Mouse (Mus musculus) ovary, postnatal 10 days (tissue): Measurements from ENCODE around the gene Ifrd1.
"Not testable (repeated sequence)": the region's sequence is repeated elsewhere in the genome, so short reads cannot be mapped to it uniquely, and the experiment has no call there.

Experiments used
- DNase-seq: peaks from one replicate; pipeline ENCODE4 v3.0.0; 2022; ENCODE audit warnings: low spot score

Ifrd1 gene

DNA sequence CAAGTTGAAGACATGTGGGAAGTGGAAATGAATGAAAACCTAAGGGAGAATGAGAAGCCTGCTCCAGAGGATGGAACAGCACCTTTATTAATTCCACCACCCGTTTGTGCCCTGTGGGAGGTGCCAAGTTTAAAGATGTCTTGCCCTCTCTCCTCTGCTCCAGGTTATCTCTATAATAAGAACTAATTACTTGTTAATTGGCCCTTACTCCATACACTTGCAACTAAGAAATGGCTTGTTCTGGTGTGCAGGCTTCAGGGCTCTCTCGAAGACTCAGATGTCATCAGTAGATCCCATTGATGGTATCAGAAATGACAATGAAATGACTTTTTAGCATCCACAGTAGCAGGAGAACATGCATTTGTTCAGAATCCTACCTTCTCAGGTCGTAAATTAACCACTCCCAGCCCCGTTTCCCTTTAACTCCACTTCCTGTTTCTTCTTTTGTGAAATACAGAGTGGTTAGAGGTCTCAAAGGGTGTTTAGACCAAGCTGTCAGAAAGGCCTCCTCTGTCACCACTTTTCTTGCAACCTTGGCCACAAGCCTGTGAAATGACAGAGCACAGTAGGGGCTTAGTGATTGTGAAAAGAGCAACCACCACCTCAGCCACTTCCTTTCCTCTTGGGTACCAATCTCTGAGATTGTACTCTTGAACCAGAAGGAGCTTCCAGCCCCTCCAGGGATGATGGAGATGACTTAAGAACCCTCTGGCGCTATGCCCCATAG lies at the start of gene Ifrd1:
TSS of gene Ifrd1 (minus strand) at position 51 of the 727 bp plus-strand sequence.
- no peak for DNase-seq

DNA sequence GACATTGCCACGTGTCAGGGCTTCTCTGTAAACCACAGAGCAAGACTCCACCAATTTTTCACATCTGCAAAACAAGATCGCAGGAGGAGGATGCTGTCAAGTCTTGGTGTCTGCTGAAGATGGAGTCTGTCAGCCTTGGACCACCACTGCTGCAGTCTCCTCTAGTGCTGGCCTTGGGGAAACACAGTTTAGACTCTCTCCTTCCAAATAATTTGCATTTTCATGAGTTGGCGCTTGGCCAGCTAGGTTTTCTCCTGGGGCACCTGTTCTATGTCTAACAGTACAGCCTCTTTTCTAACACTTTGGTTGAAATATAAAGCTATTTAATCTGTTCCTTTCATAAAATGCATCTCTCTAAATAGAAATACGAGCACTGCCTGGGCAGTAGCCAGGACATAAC lies 38.2 kb upstream of the Ifrd1 start:
- DNase-seq = no peak

DNA sequence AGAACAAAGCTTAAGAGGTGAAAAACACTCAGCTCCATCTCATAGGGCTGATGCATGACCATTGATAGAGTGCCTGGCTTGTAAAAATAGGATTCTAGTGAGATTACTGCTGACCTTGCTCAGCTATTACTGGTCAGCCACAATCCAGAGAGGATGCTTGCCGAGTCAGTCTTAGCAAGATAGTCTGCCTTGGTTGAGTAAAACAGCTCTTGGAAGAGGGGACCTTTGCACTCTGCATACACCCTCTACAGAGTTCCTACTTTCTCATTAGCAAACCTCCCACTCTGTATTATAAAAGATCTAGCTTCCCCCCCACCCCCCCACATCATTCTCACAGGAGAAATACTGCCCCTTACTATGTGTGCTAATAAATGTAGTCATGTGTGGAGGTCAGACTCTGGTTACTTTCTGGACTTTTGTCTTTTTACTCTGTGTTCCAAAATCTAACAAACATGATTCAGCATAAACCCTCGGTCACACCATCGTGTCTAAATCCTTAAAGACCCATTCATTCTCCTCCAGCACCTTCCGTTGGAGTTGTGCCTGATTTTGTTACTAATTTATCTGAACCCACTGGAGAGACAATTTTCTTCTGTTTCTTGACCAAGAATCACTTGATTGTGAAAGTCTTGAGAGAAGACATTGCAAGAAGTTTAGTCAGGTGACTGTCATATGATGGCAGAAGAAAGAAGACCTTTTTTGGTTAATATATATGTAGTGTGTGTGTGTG lies 32.5 kb upstream of the Ifrd1 start:
- no peak for DNase-seq

DNA sequence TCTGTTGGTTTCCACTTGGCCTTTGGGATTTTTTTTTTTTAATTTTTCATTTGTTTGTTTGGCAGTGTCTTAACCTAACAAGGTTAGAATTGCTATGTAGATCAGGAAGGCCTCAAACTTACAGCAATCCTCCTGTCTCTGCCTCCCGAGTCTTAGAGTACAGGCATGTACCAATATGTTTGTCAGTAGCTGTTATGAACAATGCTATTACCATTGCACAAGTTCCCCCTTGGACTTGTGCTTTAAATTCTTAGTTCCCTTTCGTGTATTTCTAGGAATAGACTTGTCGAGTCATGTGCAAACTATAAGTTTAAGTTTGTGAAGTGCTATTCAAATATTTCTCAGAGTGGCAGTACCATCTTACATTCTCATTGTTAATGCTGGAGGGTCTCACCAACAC lies 29.3 kb upstream of the Ifrd1 start:
- DNase-seq = no peak

DNA sequence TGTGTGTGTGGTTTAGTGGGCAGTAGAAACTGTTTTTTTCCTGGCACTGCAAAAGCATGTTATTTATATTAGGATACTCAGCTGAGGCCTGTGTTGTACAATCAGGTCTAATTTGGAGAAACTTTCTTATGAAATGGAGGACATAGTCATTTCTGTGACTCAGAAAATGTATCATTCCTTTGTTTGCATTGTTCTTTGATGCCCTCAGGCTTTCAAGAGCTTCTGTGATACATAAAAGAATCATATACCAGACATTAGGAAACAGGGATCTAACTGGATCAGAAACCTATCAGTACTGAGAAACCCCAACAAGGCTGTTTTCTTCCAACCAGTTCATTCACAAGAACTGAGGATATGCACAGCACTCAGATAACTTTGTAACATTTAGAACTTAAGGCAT lies 26.6 kb upstream of the Ifrd1 start:
- DNase-seq = no peak

DNA sequence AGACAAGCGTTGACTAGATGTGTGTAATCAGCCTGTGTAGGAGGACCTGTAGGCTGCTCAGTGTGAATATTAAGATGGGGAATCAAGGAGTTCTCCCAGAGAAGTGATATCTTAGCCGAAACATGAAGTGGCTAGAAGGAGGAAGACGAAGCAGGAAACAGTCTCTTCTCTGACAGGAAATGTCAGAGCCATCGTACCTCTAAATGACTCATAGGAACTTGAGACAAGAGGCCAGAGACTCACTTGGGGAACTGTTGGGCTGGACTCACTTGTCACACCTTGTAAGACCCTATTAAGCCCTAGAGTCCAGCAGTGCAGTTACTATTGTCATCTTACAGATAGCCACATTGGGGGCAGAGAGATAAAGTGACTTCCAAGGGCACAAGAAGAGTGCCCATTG lies 25.0 kb upstream of the Ifrd1 start:
- no peak for DNase-seq

DNA sequence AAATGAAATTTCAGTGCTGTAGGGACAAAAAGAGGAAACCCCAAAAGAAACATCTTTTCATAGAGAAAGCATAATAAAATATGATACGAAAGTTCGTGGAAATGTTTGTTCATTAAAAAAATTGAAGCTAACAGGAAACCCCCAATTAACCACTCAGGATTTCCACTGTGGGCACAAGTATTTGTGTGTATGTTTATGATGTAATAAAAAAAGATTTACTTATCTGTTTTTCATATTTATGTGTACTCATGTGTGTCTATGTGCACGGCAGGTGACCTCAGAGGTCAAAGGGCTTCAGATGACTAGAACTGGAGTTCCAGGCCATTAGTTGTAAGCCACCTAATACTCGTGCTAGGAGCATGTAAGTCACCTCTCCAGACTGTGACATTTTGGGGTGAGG lies 24.4 kb upstream of the Ifrd1 start:
- DNase-seq = no peak

DNA sequence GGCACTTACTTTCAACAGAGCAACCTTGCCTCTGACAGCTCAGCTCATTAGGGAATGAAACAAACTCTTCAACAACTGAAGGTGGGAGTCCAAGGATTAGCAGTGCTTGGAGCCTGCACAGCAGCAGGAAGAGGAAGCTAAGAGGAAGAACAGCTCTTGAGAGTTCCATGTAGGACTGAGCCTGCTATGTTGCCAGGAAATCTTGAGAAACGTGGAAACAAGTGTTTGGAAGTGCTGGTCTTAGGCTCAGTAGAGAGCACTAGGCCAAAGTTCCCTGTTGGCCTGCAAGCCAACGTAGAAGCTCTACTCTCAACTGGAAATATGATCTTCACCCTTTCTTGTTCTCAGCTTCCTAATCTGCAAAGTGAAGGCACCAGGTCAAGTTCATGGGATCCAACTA lies 20.0 kb upstream of the Ifrd1 start:
- DNase-seq = no peak

DNA sequence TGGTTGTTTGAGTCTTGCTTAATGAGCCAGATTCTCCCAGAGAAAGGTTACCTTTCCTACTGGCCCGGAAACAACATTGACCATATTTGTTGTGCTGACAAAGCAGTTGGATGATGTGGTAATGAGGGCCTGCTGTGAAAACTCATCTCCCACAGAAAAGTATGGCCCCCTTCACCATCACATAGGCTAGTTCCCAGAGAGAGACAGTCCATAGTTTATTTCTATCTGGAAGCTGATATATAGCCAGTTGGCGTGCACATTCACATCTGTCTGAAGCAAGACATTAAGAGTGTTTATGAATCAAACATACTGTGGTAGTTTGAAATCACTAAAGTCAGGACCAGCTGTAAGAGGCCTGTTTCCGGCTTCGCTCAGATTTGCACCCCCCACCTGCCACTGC lies 15.4 kb upstream of the Ifrd1 start:
- no peak for DNase-seq

DNA sequence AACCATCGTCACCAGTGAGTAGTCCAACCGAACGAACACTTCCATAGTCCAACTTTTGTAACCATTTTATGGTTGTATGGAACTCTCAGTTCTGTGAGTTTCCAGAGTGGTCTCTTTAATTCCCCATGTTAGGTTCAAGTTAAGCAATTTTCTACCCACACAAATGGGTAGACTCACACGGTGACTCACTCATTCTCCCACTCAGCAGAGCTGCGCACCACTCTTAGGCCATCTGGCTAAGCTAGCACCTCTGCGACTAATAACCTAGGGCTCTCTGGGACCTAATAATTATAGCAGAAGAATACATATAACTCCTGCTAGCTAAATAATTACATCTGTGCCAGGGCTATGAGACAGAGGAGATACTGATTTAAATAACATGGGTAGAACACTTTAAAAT lies 14.7 kb upstream of the Ifrd1 start:
- no peak for DNase-seq

DNA sequence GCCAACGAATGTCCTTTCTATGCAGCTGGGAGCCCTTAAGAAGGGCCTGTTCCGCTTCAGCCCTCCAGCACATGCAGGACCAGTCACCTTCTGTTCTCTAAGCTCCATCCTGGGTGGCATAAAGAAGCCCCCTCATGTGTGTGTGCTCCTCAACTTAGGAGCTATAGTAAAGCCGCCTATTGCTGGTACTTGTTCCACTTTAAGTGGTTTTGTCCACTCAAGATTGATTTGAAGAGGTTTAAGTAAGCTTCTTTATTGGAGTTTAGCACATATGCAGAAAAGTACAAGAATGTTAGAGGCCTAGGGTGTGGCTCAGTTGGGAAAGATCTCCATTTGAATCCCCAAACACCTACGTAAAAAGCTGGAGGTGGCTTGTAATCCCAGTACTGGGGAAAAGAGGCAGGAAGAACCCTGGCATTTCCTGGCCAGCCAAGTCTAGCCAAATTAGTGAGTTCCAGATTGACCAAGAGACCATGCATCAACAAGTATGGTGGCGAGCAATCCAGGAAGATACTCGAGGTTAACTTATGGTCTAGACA lies 10.2 kb upstream of the Ifrd1 start:
- no peak for DNase-seq

DNA sequence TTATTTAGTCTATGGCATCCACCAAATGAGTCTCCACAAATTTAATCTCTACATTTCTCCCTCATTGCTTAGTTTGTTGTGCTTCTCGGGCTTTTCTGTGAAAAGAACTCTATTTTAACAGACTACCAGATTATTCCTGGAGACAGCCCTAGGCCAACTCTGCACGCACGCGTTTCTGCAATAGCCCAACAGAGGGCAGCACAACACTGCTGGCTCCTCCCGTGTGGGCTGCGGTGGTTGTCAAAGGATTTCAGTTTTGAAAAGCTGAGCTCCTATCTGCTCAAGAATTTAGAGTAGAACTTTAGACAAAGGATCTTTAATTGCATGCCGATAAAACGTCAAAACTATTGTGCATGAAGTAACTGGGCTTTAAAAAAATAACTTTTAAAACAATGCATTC lies 8.9 kb upstream of the Ifrd1 start:
- DNase-seq = peak; percentile 68

DNA sequence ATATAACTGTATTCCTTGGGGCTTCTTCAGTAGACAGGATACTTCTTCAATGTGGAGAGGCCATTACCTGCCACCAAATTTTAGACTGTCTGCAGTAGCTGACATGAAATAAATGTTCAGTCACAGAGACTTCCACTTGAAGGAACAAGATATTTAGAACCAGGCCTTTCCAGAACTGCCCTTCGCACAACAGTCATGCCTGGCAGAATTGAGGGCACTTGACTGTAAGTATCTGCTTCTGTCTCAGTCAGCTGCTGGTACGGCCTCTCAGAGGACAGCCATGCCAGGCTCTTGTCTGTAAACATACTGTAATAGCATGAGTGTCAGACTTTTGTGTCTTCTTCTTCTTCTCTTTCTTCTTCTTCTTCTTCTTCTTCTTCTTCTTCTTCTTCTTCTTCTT lies 8.2 kb upstream of the Ifrd1 start:
- DNase-seq = no peak

DNA sequence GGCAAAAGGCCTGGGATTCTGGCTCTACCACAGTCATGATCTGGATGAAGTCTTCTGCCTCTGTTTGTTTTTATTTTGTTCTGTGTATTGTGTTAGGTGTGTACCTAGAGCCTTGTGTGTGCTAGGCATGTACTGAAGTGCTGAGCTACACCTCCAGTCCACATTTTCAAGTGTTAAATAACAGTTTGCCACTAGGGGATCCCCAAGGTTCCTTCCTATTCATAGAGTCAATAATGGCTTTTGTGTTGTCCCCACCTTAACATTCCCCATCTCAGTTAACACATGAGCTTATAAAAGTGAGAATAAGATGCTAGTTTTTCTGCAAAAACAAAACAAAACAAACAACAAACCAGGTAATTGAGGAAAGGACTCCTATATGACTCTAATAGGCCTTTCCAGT lies 7.7 kb upstream of the Ifrd1 start:
- no peak for DNase-seq

DNA sequence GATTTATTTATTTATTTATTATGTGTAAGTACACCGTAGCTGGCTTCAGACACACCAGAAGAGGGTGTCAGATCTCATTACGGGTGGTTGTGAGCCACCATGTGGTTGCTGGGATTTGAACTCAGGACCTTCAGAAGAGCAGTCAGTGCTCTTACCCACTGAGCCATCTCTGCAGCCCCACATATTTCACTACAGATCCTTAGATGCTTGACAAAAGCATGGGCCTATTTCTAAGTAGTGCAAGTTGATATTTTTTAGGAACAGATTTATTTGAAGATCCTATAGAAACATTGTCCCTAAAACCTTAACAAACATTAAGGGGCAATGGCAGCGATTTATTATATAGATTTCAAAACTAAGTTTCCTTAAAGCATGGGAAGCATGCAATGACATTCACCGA lies 7.0 kb upstream of the Ifrd1 start:
- not testable (repeated sequence) for DNase-seq

DNA sequence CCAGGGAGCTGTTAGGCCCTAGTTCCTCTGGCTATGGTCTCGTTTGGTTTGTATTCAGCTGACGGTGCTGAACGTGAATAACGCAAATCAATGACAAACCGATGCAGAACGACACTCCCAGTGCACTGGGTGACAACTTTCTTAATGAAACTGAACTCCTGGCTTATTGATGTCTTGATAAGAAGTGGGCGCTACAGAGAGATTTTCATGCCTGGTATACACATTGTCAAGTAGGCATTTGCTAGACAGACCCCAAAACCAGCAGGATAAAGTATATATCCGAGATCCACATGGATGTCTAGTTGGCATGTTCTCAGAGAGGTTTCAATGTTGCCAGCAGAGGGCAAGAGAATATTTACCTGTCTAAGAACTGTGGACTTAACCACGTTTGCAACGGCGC lies 6.4 kb upstream of the Ifrd1 start:
- DNase-seq = no peak

DNA sequence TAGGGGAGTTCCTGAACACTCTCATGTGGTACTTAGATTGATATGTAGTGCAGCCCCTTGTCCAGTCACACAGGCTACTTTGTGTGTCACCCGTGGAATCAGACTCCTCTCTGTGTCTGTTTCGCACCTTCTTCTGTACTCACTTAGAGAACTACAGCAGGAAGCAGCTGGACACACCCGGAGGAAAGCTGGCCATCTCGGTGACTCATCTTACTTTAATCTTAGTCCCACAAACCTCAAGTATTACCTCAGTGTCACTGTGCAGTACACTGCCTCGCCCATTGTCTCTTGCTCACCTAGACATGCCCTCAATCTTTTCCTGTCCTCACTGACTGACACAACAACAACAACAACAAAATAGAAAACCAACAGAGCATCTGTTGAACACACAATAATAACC lies 4.9 kb upstream of the Ifrd1 start:
- no peak for DNase-seq

DNA sequence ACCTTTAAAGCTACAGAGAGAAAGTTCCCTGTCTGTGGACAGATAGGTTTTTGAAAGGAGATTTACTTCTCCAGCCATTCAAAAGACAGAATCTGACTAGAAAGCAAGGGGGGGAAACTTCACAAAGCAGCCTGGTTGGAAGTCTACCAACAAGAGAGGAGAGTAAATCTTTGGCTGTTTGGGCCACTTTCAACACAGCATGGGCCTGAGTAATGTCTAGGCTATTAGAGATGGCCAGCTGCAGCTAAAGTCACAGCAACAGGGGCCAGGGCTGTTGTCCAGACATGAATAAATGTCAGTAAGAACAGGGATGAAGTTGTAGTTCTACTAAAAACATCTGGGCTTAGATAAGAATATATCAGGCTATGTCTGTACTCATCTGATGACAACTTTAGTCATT lies 2.0 kb upstream of the Ifrd1 start:
- no peak for DNase-seq

DNA sequence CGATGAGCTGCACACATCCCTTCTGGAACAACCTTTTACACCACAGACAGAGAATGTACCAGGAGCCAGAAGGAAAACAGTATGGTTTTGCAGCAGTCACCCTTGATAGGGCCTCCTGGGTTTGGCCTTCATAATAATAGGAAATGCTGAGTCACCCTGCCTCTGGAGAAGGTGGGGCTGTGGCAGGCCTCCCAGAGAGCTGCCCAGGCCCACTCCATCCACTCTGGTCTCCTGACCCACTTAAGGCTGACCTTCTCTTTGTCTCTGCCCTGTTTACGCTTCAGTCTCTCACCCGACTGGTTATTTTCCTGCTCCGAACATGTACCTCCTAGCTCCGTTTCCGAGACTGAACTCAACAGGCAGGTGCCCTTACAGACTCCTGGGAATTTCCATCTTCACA lies 328 bp downstream of the Ifrd1 start:
- no peak for DNase-seq

DNA sequence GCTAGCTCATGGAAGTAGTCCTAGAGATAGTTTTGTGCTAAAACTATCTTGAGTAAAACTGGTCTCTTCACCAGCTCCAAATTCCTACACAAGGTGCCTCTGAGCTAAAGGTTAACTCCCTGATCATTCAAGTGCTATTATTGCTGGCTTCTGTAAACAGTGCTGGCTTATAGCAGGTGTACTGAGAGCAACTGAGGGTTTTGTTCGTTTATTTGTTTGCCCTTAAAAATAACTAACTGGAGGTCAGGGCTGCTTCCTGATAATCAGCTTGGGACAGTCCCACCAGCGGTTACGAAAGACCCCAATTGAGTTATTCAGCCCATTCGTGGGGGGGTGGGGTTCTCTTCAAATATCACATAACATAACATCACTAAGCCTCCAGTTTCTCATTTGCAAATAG lies 920 bp downstream of the Ifrd1 start:
- no peak for DNase-seq

DNA sequence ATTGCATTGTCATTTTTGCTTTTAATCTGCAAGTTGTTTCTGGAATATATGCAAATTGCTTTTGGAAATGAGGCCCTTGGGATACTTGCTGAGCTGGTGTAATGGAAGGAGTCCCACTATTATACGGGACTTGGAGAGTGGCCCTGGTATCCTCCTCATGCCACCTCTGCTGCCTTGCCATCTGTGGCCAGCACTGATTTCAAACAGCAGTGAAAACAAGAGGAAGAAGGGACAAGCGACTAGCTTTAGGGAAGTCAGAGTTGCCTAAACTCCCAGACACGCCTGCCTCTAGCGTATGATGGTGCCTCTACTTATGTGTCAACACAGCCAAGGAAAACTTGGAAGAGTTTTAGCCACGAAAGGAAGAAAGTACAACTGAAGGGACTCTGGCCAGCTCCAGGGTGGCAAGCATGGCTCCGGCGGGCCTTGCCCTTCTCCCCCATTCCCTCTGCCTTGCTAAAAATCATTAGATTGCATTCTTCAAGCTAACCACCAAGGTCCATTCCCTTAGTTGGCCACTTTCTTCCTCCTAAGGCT lies 2.8 kb downstream of the Ifrd1 start:
- no peak for DNase-seq

DNA sequence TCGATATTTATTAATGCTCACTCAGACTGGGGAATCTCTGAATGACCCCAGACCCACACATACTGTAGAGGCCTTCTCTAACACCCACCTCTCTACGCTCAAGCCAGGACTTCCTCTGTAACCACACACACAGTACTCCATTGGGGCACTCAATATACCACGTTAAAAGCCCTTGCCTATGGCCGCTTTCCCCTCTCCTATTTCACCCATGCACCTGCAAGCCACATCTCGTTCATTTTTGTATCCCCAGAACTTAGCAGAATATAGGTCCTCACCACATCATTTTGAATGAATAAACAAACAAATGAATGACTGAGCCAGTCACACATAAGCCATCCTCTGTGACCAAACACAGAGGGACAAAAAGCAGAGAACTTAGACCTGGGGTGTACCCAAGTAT lies 3.4 kb downstream of the Ifrd1 start:
- DNase-seq = no peak

DNA sequence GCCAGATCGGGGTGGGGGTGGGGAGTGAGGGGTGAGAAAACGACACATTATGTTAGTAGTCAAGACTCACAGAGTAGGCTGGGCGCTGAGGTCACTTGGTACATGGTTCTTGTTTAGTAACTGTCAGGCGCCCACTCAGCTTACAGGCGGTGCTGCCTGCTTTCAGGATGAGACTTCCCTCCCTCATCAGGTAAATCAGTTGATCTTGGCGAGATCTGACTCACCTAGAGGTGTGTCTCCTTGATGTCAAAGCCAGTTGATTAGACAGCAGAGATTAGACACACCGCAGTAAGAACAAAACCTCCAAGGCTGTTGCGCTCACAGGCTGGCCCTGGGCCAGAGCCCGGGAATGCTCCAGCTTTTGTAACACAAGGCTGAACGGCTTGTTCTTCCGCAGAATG lies 4.5 kb downstream of the Ifrd1 start:
- DNase-seq = peak; percentile 33
